Mouse (Mus musculus) megakaryocyte, embryonic 14.5 days (primary cell): ENCODE results near the gene Dhrs7.

Source experiments
- FLI1 ChIP-seq: IDR thresholded peaks from 2 replicates; pipeline ENCODE4 v1.6.1; 2012; ENCODE audit warnings: low read length, inconsistent platforms, mixed read lengths
- GATA1 ChIP-seq: IDR thresholded peaks from 3 replicates; pipeline ENCODE4 v1.6.1; 2012; ENCODE audit warnings: mixed read lengths, low read length, inconsistent platforms, borderline replicate concordance

- no peak for TF ChIP-seq FLI1
- no peak for TF ChIP-seq GATA1
Observed at GRCm38 (mm10) chr12:72628751-72629150, 36.0 kb downstream of the Dhrs7 start.
